Mouse (Mus musculus) midbrain, postnatal 0 days (tissue): ENCODE measurements around the gene Bod1l. TPM values are rescaled to one million over a fixed set of nuclear protein-coding genes. Genes with fewer than 3 reads are reported as not detected.

ENCODE experiments used
- ATAC-seq: fragments of 200-750 bp; cut with Nextera tagmentation; 2 replicates; pipeline ENCODE4 v1.8.0; 2017; ENCODE audit warnings: moderate number of reproducible peaks, mild to moderate bottlenecking, moderate TSS enrichment, moderate library complexity; ENCODE audit not compliant: low FRiP score
- DNase-seq: peaks from one replicate; pipeline ENCODE4 v3.0.0-alpha.2; 2015; ENCODE audit warnings: low spot score
- H3K27ac ChIP-seq: fragments of 300-500 bp; sonication (generic); 2 replicates; pipeline ENCODE4 v1.5.1; 2014; ENCODE audit warnings: low read depth, mild to moderate bottlenecking, low read length, mixed read lengths
- H3K27me3 ChIP-seq: fragments of 300-500 bp; sonication (generic); 2 replicates; pipeline ENCODE4 v1.6.1; 2014; ENCODE audit warnings: low read length, control low read depth, mixed read lengths; ENCODE audit not compliant: insufficient read depth
- H3K36me3 ChIP-seq: fragments of 300-500 bp; sonication (generic); 2 replicates; pipeline ENCODE4 v1.6.1; 2014; ENCODE audit warnings: low read length, control low read depth, mixed read lengths; ENCODE audit not compliant: insufficient read depth
- H3K4me1 ChIP-seq: fragments of 300-500 bp; sonication (generic); 2 replicates; pipeline ENCODE4 v1.6.1; 2014; ENCODE audit warnings: mild to moderate bottlenecking, control low read depth, antibody characterized with exemption, low read length, mixed read lengths; ENCODE audit not compliant: insufficient read depth
- H3K4me2 ChIP-seq: fragments of 300-500 bp; sonication (generic); 2 replicates; pipeline ENCODE4 v1.6.1; 2014; ENCODE audit warnings: low read depth, mild to moderate bottlenecking, low read length, mixed read lengths; ENCODE audit not compliant: poor library complexity, severe bottlenecking
- H3K4me3 ChIP-seq: fragments of 300-500 bp; sonication (generic); 2 replicates; pipeline ENCODE4 v1.5.1; 2014; ENCODE audit warnings: low read depth, mild to moderate bottlenecking, low read length, moderate library complexity
- H3K9ac ChIP-seq: fragments of 300-500 bp; sonication (generic); replicated peaks from 2 replicates; pipeline ENCODE4 v1.6.1; 2014; ENCODE audit warnings: mild to moderate bottlenecking, low read length, moderate library complexity, mixed read lengths; ENCODE audit not compliant: poor library complexity, severe bottlenecking
- H3K9me3 ChIP-seq: fragments of 300-500 bp; sonication (generic); 2 replicates; pipeline ENCODE4 v1.6.1; 2016; ENCODE audit warnings: low read length, control low read depth
- CTCF ChIP-seq: IDR thresholded peaks from 2 replicates; pipeline ENCODE4 v1.5.1; 2016; ENCODE audit warnings: antibody characterized with exemption, mild to moderate bottlenecking
- WGBS: fragments of 180-500 bp; shearing (Covaris S2); extraction: QIAGEN DNeasy Blood & Tissue Kit; methylation state at CpG from one replicate; pipeline ENCODE4 v1.1.7; 2014; 5-methylcytosine and 5-hydroxymethylcytosine counted together
- polyA plus RNA-seq: library from polyadenylated mRNA; unstranded; fragments of >200 nt; fragmentation: Nextera tagmentation; extraction: Ambion mirVana; gene quantifications from 2 replicates; pipeline ENCODE4 v1.2.1, GENCODE M21; 2015
- total RNA-seq: library from RNA; depleted of rRNA; stranded (reverse); fragments of >200 nt; gene quantifications from 2 replicates; pipeline ENCODE4 v1.2.3, GENCODE M21; 2014; rRNA removed

Gene Bod1l
- total RNA-seq (16.6 and 20.0 TPM in 2 replicates), polyA plus RNA-seq (24.2 and 30.6 TPM in 2 replicates)

GRCm38 (mm10) chr5:41844147-41844529 is at the start of gene Bod1l:
Gene Bod1l (minus strand): TSS chr5:41844315.
- 0% methylated on average over 38 of the region's 38 CpGs for WGBS
- ATAC-seq = peak; percentile 94
- peak; percentile 77 for TF ChIP-seq CTCF
- peak; percentile 96 for DNase-seq
- peak within 1 kb of the TSS; percentile 97 for H3K4me3 ChIP-seq
- peak within 1 kb of the TSS; percentile 68 for H3K9ac ChIP-seq
- peak within 1 kb of the TSS; percentile 55; the same call in 1 of the 2 replicates for H3K27ac ChIP-seq
- peaks cover 12% of the 10 kb centered on the region; the same call in 1 of the 2 replicates for H3K4me1 ChIP-seq
- H3K36me3 ChIP-seq = no peaks in the 10 kb centered on the region
- H3K27me3 ChIP-seq = no peaks in the 10 kb centered on the region
- H3K9me3 ChIP-seq = no peaks in the 10 kb centered on the region
- peak within 1 kb of the TSS; percentile 71 for H3K4me2 ChIP-seq

- H3K4me2 ChIP-seq = no peak overlapping the region
- 0 out of 2 replicates have a peak, but pooled peaks cover 5% of the 10 kb centered on the region for H3K4me1 ChIP-seq
- 82% methylated on average over 6 of the region's 6 CpGs for WGBS
- H3K9me3 ChIP-seq = no peaks in the 10 kb centered on the region
- DNase-seq (no peak), ATAC-seq (no peak)
- no peak for TF ChIP-seq CTCF
- H3K27ac ChIP-seq = no peak overlapping the region
- no peak overlapping the region for H3K9ac ChIP-seq
- no peak overlapping the region for H3K4me3 ChIP-seq
- H3K36me3 ChIP-seq = no peaks in the 10 kb centered on the region
- no peaks in the 10 kb centered on the region for H3K27me3 ChIP-seq
These were observed 49.2 kb upstream of the Bod1l start for GRCm38 (mm10) chr5:41893351-41893750.

- no peak for DNase-seq
- Histone ChIP-seq H3K4me2 (no peak overlapping the region), H3K27ac (no peak overlapping the region), H3K9ac (no peak overlapping the region), H3K36me3 (no peaks in the 10 kb centered on the region), H3K9me3 (no peaks in the 10 kb centered on the region), H3K27me3 (no peaks in the 10 kb centered on the region), H3K4me1 (0 out of 2 replicates have a peak, but pooled peaks cover 5% of the 10 kb centered on the region), H3K4me3 (no peak overlapping the region)
- WGBS = 72% methylated on average over 5 of the region's 5 CpGs
- ATAC-seq = no peak
- no peak for TF ChIP-seq CTCF
These were observed 46.8 kb upstream of the Bod1l start for GRCm38 (mm10) chr5:41890871-41891270.

GRCm38 (mm10) chr5:41889245-41889849 is 45.2 kb upstream of the Bod1l start:
- Histone ChIP-seq H3K36me3 (no peaks in the 10 kb centered on the region), H3K4me3 (no peak overlapping the region), H3K4me1 (0 out of 2 replicates have a peak, but pooled peaks cover 5% of the 10 kb centered on the region), H3K27me3 (no peaks in the 10 kb centered on the region), H3K9me3 (no peaks in the 10 kb centered on the region), H3K27ac (no peak overlapping the region), H3K9ac (no peak overlapping the region), H3K4me2 (no peak overlapping the region)
- WGBS = 68% methylated on average over 8 of the region's 8 CpGs
- DNase-seq (no peak), ATAC-seq (0 out of 2 replicates have a peak, but pooled peaks have one; percentile 38)
- TF ChIP-seq CTCF = no peak

- TF ChIP-seq CTCF = peak; percentile 78
- ATAC-seq (peak; percentile 71), DNase-seq (peak; percentile 86)
- H3K4me1 ChIP-seq = 0 out of 2 replicates have a peak, but pooled peaks cover 5% of the 10 kb centered on the region
- no peak overlapping the region for H3K9ac ChIP-seq
- no peaks in the 10 kb centered on the region for H3K9me3 ChIP-seq
- H3K27me3 ChIP-seq = no peaks in the 10 kb centered on the region
- H3K27ac ChIP-seq = no peak overlapping the region; the same call in 1 of the 2 replicates
- WGBS = 36% methylated on average over 3 of the region's 3 CpGs
- no peaks in the 10 kb centered on the region for H3K36me3 ChIP-seq
- no peak overlapping the region for H3K4me3 ChIP-seq
- H3K4me2 ChIP-seq = no peak overlapping the region
These were observed 44.7 kb upstream of the Bod1l start for GRCm38 (mm10) chr5:41888834-41889233.

GRCm38 (mm10) chr5:41887738-41888137 is 43.6 kb upstream of the Bod1l start:
- Histone ChIP-seq H3K4me2 (no peak overlapping the region), H3K4me3 (no peak overlapping the region), H3K27ac (no peak overlapping the region), H3K27me3 (no peaks in the 10 kb centered on the region), H3K9me3 (no peaks in the 10 kb centered on the region), H3K9ac (no peak overlapping the region), H3K36me3 (no peaks in the 10 kb centered on the region), H3K4me1 (0 out of 2 replicates have a peak, but pooled peaks cover 5% of the 10 kb centered on the region)
- ATAC-seq (no peak), DNase-seq (peak; percentile 86)
- 15% methylated on average over 4 of the region's 4 CpGs for WGBS
- peak; percentile 84 for TF ChIP-seq CTCF
